Mouse (Mus musculus): ENCODE results near the gene Arvcf. TPM values are rescaled to one million over a fixed set of nuclear protein-coding genes. Genes with fewer than 3 reads are reported as not detected.

Arvcf gene
- 65.8 and 71.2 TPM in 2 replicates for polyA plus RNA-seq (2016; fragmentation: Nextera tagmentation; extraction: Ambion mirVana)

DNA sequence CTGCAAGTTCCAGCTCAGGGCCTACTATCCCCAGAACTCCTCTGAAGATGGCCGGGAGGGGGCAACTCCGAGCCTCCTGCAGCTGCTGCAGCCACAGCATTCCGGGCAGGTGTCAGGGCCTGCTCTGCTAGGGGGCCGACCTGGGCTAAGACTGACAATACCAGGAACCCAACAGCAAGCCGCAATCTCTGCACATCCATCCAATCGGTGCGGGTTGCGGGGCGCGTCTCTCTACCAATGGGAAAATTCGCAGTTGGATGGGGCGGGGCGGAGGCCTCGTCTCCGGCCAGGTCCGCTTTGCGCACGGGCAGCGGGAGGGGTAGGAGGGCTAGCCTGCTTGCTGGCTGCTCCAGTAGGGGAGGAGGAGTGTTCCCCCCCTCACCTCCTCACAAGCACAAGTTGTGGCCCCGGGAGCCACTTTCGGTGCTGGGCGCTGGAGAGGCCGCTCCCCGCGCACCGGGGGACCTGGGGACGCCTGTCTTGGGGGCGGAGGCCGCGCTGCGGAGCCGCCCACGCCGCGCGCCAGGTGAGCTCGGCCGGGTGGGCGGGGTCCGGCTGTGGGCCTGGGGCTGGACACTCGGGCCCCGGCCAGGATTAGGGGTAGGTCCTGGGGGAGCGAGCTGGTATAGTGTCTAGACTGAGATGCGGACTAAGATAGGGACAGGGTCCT is at the start of gene Arvcf, which contains the start of gene Tango2:
TSS of gene Arvcf (plus strand) at position 252 of the 670 bp plus-strand sequence.
TSS of gene Tango2 (minus strand) at position 173 of the 670 bp plus-strand sequence.
- peak; percentile 95 for DNase-seq (ENCODE audit: low spot score)
- under 1% methylated on average over 44 of the region's 44 CpGs for WGBS

DNA sequence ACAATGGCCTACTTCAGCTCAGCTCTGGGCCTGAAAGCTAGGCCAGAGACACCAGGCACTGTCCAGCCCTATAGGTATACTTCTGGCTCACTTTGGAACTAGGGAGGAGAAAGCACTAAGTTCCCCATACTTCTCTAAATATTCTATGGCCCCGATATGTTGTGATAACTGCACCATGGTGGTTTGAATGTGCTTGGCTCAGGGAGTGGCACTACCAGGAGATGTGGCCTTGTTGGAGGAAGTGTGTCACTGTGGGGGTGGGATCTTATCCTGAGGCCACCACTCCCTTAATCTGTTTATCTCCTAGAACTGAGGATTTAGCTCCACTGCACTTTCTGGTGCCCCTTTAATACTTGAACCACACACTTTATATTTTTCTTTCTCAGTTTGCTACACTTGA is 39.8 kb upstream of the Arvcf start:
- Histone ChIP-seq H3K27ac (replicated peaks) (no peak overlapping the region), H3K27me3 (replicated peaks; ENCODE audit: low read depth, poor library complexity, severe bottlenecking) (no peaks in the 10 kb centered on the region), H3K36me3 (replicated peaks) (peaks cover 19% of the 10 kb centered on the region), H3K4me1 (no peaks in the 10 kb centered on the region), H3K9me3 (no peaks in the 10 kb centered on the region), H3K4me3 (no peak overlapping the region)
- no peak for DNase-seq (ENCODE audit: low spot score)
- WGBS = 89% methylated on average over 1 of the region's 1 CpGs

More for the DNA sequence above, at the start of gene Arvcf, which contains the start of gene Tango2:
- H3K4me3 ChIP-seq = peak within 1 kb of the TSS; percentile 69
- H3K9me3 ChIP-seq = no peaks in the 10 kb centered on the region
- H3K27me3 ChIP-seq (replicated peaks; ENCODE audit: low read depth, poor library complexity, severe bottlenecking) = peaks cover 50% of the 10 kb centered on the region
- H3K27ac ChIP-seq (replicated peaks) = peak within 1 kb of the TSS; percentile 79
- peaks cover 42% of the 10 kb centered on the region for H3K4me1 ChIP-seq
- H3K36me3 ChIP-seq (replicated peaks) = no peaks in the 10 kb centered on the region

- Histone ChIP-seq H3K4me1 (no peaks in the 10 kb centered on the region), H3K9me3 (no peaks in the 10 kb centered on the region), H3K4me3 (no peak overlapping the region), H3K27ac (replicated peaks) (no peak overlapping the region), H3K27me3 (replicated peaks; ENCODE audit: low read depth, poor library complexity, severe bottlenecking) (no peaks in the 10 kb centered on the region), H3K36me3 (replicated peaks) (peaks cover 8% of the 10 kb centered on the region; the same call in 1 of the 2 replicates)
- 85% methylated on average over 3 of the region's 3 CpGs for WGBS
- no peak for DNase-seq (ENCODE audit: low spot score)
Measured at GRCm38 (mm10) chr16:18318992-18319391, 29.0 kb upstream of the Arvcf start.

DNA sequence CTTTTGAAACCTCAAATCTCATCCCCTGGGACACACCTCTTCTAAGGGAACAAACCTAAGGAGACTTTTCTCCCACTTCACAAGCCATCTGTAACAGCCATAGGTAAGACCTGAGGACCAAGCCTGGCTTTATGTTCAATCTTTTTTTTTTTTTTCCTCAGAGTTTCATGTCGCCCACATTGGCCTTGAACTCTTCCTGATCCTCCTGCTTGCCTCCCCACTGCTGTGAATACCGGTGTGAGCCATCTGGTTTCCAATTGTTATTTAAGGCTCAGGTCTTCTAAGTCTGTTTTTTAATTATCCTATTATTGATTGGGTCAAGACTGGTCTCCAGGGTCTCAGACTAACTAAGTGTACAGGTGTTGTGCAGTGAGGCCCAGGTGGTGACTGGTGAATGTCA is 26.5 kb upstream of the Arvcf start:
- H3K4me1 ChIP-seq = no peaks in the 10 kb centered on the region
- no peaks in the 10 kb centered on the region for H3K9me3 ChIP-seq
- no peaks in the 10 kb centered on the region for H3K27me3 ChIP-seq (replicated peaks; ENCODE audit: low read depth, poor library complexity, severe bottlenecking)
- WGBS = 88% methylated on average over 2 of the region's 2 CpGs
- DNase-seq (ENCODE audit: low spot score) = no peak
- H3K27ac ChIP-seq (replicated peaks) = no peak overlapping the region
- no peak overlapping the region for H3K4me3 ChIP-seq
- peaks cover 11% of the 10 kb centered on the region; the same call in 1 of the 2 replicates for H3K36me3 ChIP-seq (replicated peaks)

DNA sequence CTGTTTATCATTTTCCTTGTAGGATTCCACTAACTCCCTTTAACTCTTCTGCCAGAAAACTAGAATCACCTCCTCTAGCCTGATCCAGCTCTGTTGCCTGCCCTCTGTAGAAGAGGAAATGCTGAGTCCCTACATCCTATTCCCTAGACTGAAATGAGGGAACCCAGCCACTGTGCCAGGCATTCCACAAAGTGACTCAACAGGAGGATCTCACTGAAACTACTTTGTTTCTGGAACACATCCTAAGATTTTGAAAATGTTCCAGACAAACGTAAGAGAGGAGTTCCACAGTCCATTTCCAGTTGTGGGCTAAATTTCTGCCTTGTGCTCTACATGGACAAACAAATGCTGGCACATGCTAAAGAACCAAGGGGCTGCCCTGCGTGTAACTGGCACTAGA is 24.5 kb upstream of the Arvcf start:
- H3K4me1 ChIP-seq = no peaks in the 10 kb centered on the region
- WGBS = 87% methylated on average over 2 of the region's 2 CpGs
- no peaks in the 10 kb centered on the region for H3K27me3 ChIP-seq (replicated peaks; ENCODE audit: low read depth, poor library complexity, severe bottlenecking)
- H3K9me3 ChIP-seq = no peaks in the 10 kb centered on the region
- H3K27ac ChIP-seq (replicated peaks) = no peak overlapping the region
- DNase-seq (ENCODE audit: low spot score) = no peak
- no peak overlapping the region for H3K4me3 ChIP-seq
- peaks cover 11% of the 10 kb centered on the region; the same call in 1 of the 2 replicates for H3K36me3 ChIP-seq (replicated peaks)

DNA sequence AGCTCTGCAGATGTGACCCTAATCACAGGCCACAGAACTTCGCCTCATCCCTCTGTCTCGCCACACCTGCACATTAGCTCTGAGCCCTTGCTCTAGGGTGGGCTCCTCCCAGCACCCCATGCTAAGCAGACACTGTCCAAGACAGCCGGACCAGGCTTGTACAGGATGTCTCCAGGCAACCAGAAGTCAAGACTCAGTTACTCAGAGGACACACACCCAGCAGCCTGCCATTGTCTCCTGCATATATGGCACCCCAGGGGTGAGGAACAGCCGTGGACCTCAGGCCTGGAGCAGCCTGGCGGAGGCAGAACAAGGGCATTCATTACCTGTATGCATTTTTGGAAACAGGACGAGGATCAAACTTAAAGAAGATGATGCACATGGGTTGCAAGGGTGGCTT is 24.0 kb upstream of the Arvcf start:
- no peak for DNase-seq (ENCODE audit: low spot score)
- Histone ChIP-seq H3K27me3 (replicated peaks; ENCODE audit: low read depth, poor library complexity, severe bottlenecking) (no peaks in the 10 kb centered on the region), H3K27ac (replicated peaks) (no peak overlapping the region), H3K4me1 (no peaks in the 10 kb centered on the region), H3K9me3 (no peaks in the 10 kb centered on the region), H3K4me3 (no peak overlapping the region), H3K36me3 (replicated peaks) (peaks cover 11% of the 10 kb centered on the region; the same call in 1 of the 2 replicates)
- 83% methylated on average over 6 of the region's 6 CpGs for WGBS

DNA sequence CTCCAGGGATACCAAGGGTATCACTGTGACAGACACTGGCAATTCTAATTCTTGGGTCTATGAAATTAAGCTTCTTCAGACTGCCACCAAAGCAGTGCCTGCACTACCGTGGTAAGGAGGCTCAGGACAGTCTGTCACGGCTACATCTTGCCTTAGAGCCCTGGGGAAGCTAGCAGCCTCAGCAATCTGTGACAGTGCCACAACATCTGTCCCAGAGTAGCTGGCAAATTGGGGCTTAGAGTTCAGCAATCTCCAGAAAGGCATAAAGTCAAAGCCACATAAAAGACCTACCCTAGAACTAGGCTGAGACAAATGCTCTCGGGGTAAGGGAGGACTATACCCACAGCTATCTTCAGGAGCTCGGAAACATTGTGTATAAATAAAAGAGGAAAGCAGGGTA is 22.2 kb upstream of the Arvcf start:
- no peak for DNase-seq (ENCODE audit: low spot score)
- Histone ChIP-seq H3K27me3 (replicated peaks; ENCODE audit: low read depth, poor library complexity, severe bottlenecking) (no peaks in the 10 kb centered on the region), H3K9me3 (no peaks in the 10 kb centered on the region), H3K4me3 (no peak overlapping the region), H3K36me3 (replicated peaks) (peaks cover 11% of the 10 kb centered on the region; the same call in 1 of the 2 replicates), H3K27ac (replicated peaks) (no peak overlapping the region), H3K4me1 (no peaks in the 10 kb centered on the region)
- WGBS = 79% methylated on average over 4 of the region's 4 CpGs

DNA sequence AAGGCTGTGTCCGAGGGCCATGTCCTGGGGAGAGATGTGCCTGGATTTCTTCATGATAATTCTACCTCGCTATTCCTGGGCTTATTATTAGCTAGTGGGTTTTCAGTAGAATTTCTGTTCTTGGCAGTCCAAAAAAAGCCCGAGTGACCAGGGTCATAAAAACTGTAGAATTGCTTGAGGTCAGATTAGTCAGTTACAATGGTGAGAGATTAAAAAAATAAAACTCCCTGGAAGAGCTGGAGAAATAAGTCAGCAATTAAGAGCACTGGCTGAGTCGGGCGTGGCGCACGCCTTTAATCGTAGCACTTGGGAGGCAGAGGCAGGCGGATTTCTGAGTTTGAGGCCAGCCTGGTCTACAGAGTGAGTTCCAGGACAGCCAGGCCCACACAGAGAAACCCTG is 20.0 kb upstream of the Arvcf start:
- Histone ChIP-seq H3K9me3 (no peaks in the 10 kb centered on the region), H3K27ac (replicated peaks) (no peak overlapping the region)
- WGBS = 92% methylated on average over 9 of the region's 9 CpGs

GRCm38 (mm10) chr16:18328524-18328923 is 19.5 kb upstream of the Arvcf start:
- Histone ChIP-seq H3K27ac (replicated peaks) (no peak overlapping the region), H3K4me3 (no peak overlapping the region), H3K27me3 (replicated peaks; ENCODE audit: low read depth, poor library complexity, severe bottlenecking) (no peaks in the 10 kb centered on the region), H3K36me3 (replicated peaks) (0 out of 2 replicates have a peak, but pooled peaks cover 5% of the 10 kb centered on the region), H3K4me1 (no peaks in the 10 kb centered on the region), H3K9me3 (no peaks in the 10 kb centered on the region)
- WGBS = 97% methylated on average over 1 of the region's 1 CpGs
- DNase-seq (ENCODE audit: low spot score) = no peak

More for the DNA sequence above, 20.0 kb upstream of the Arvcf start:
- DNase-seq (ENCODE audit: low spot score) = no peak
- Histone ChIP-seq H3K4me3 (no peak overlapping the region), H3K36me3 (replicated peaks) (0 out of 2 replicates have a peak, but pooled peaks cover 5% of the 10 kb centered on the region), H3K4me1 (no peaks in the 10 kb centered on the region), H3K27me3 (replicated peaks; ENCODE audit: low read depth, poor library complexity, severe bottlenecking) (no peaks in the 10 kb centered on the region)

DNA sequence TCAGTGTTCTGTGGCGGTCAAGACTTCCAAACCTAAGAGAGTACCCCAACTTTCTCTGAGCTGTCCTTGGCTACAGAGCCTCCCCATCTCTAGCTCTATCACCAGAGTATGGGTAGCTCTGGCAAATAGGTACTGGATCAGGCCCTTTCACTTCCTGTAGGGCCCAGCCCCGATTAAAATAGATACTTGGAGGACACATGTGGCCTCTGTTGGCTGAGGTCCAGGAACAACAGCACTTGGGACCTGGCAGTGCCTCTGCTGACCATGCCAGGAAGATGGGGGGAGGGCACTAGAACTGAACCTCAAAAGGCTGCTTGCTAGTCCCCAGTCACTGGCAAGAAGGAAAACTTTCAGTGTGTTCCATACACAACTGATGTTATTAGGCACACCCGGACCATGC is 14.0 kb upstream of the Arvcf start:
- Histone ChIP-seq H3K4me3 (no peak overlapping the region), H3K9me3 (no peaks in the 10 kb centered on the region), H3K27ac (replicated peaks) (no peak overlapping the region), H3K36me3 (replicated peaks) (0 out of 2 replicates have a peak, but pooled peaks cover 6% of the 10 kb centered on the region), H3K27me3 (replicated peaks; ENCODE audit: low read depth, poor library complexity, severe bottlenecking) (no peaks in the 10 kb centered on the region), H3K4me1 (no peaks in the 10 kb centered on the region)
- whole genome bisulfite sequencing = 90% methylated on average over 3 of the region's 3 CpGs
- DNase-seq (ENCODE audit: low spot score) = no peak

GRCm38 (mm10) chr16:18335981-18336380 is 12.0 kb upstream of the Arvcf start:
- WGBS = 94% methylated on average over 3 of the region's 3 CpGs
- DNase-seq (ENCODE audit: low spot score) = no peak
- Histone ChIP-seq H3K4me1 (no peaks in the 10 kb centered on the region), H3K4me3 (no peak overlapping the region), H3K9me3 (no peaks in the 10 kb centered on the region), H3K27me3 (replicated peaks; ENCODE audit: low read depth, poor library complexity, severe bottlenecking) (no peaks in the 10 kb centered on the region), H3K27ac (replicated peaks) (no peak overlapping the region), H3K36me3 (replicated peaks) (0 out of 2 replicates have a peak, but pooled peaks cover 6% of the 10 kb centered on the region)

- Histone ChIP-seq H3K9me3 (no peaks in the 10 kb centered on the region), H3K27me3 (replicated peaks; ENCODE audit: low read depth, poor library complexity, severe bottlenecking) (no peaks in the 10 kb centered on the region), H3K4me1 (no peaks in the 10 kb centered on the region), H3K36me3 (replicated peaks) (0 out of 2 replicates have a peak, but pooled peaks cover 6% of the 10 kb centered on the region), H3K4me3 (no peak overlapping the region), H3K27ac (replicated peaks) (no peak overlapping the region)
- DNase-seq (ENCODE audit: low spot score) = no peak
- 89% methylated on average over 4 of the region's 4 CpGs for WGBS
Measured at GRCm38 (mm10) chr16:18337261-18337660, 10.7 kb upstream of the Arvcf start.

DNA sequence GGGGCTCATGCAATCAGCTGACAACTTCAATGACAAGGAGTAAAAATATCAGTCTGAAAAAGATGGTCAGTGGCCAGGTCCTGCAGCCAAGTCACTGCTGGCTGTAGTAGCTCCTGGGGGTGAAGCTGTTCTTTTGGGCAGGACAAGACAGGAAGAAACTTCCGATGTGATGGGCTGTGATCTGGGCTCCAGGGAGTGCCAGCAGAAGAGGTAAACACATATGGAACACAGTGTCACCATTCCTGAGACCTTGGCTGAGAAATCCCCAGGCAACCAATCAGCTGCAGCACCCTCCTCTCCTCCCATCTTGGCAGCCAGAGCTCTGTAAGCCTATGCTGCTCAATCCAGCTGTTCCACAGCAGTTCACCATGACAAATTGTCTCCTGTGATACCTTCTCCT is 8.1 kb upstream of the Arvcf start:
- peaks cover 21% of the 10 kb centered on the region for H3K4me1 ChIP-seq
- no peak overlapping the region for H3K4me3 ChIP-seq
- 0 out of 2 replicates have a peak, but pooled peaks cover 6% of the 10 kb centered on the region for H3K36me3 ChIP-seq (replicated peaks)
- 68% methylated on average over 1 of the region's 1 CpGs for WGBS
- H3K27me3 ChIP-seq (replicated peaks; ENCODE audit: low read depth, poor library complexity, severe bottlenecking) = no peaks in the 10 kb centered on the region
- H3K9me3 ChIP-seq = no peaks in the 10 kb centered on the region
- DNase-seq (ENCODE audit: low spot score) = no peak
- H3K27ac ChIP-seq (replicated peaks) = no peak overlapping the region

Measured in embryonic facial prominence, embryonic 10.5 days (tissue).